Mouse (Mus musculus) heart, postnatal 0 days (tissue): ENCODE results near the gene Mustn1.

Experiments used
- CTCF ChIP-seq: IDR thresholded peaks from 2 replicates; pipeline ENCODE4 v1.5.1; 2016; ENCODE audit warnings: antibody characterized with exemption, control low read depth, low read depth
- EP300 ChIP-seq: IDR thresholded peaks from 2 replicates; pipeline ENCODE4 v1.6.1; 2016; ENCODE audit warnings: antibody characterized with exemption, low read depth

- TF ChIP-seq CTCF (no peak), EP300 (peak; percentile 65; the same call in 1 of the 2 replicates)
Observed at GRCm38 (mm10) chr14:30878958-30879571, at the start of gene Mustn1.
